Mouse (Mus musculus): ENCODE measurements around the gene Nif3l1.

The Nif3l1 gene

GRCm38 (mm10) chr1:58458867-58459266 is 13.9 kb downstream of the Nif3l1 start:
- no peak for DNase-seq

DNA sequence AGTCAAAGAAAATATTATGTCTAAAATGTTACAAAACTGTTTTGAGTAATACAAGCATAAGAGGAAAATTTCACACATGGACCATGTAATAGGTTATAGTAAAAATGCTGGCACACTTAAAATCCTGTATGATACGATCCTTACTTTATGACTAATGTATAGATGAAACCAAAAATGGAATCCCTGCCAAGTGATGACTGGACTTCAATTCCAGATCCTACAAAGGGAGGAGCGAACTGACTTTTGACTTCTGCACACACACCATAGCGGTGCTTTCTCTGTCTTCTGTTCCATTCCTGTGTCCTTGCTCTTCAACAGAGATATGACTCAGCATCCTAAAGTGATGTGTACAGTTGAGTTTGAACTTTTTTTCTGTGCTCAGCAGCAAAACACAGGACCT is 15.6 kb downstream of the Nif3l1 start:
- DNase-seq = no peak

DNA sequence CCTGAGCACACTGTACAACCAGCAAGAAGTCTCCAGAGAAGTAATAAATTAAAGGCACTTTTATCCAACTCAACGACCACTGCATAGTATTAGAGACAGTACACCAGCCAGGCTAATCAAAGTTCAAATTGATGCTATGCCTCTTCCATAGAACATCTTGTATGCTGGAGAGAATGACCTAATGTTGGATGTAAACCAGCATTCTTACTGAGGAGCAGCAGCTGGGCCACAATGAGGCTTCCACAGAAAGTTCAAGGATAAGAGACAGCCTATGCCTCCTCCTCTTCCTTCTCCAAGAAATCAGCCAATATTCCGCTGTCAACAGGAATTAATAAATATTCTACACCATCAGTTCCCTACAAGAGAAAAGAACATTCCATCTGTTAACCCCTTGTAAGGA is 19.0 kb downstream of the Nif3l1 start:
- no peak for DNase-seq

DNA sequence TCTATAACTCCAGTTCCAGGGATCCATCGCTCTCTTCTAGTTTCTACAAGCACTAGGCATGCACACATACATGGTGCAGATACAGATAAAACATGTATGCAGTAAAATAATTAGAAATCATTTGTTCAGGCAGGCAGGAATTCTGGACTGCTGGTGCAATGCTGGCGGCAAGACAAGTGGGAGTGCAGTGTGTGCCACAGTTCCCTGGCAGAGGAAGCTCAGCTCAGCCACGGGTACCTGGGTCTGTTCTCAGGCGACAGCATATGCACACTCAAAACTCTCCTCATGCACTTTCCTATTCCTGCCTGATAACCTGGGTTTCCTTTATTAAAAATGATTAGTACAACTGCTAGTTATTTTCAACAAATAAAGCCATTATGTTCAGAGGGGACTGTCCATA is 20.1 kb downstream of the Nif3l1 start:
- no peak for DNase-seq

DNA sequence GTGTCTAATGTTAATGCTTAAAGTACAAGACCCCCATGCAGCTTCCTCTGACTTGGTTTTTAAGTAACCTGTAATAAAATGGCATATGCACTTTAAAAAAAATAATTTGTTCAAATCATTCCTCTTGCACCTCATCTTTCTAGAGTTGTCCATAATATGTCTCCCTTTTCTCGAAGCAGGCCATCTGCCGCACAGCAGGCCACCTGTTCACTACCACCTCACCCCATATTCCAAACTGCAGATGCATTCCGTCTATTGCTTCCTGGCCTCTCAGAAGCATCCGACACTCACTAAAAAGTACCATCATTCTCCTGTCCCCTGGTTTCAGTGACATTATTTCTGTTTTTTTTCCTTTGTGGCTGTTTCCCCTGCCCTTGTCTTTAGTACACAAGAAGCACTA is 20.6 kb downstream of the Nif3l1 start:
- DNase-seq = no peak

DNA sequence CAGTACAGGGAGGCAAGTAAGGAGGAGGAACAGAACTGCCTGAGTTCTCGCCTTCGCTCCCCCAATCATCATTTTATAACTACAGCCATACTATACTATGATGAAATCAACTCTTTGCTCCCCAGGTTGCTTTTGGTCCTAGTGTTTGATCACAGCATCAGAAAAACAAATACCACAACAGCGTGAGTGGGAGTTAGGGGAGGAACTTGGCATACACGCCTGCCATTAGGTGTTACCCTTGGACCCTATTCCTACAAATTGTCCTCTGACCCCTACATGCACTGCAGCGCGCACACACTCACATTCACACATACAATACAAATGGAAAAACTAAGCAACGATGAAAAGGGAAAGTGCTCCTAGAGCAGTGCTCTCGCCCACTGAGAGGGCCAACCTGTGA is 30.7 kb downstream of the Nif3l1 start:
- DNase-seq = no peak

DNA sequence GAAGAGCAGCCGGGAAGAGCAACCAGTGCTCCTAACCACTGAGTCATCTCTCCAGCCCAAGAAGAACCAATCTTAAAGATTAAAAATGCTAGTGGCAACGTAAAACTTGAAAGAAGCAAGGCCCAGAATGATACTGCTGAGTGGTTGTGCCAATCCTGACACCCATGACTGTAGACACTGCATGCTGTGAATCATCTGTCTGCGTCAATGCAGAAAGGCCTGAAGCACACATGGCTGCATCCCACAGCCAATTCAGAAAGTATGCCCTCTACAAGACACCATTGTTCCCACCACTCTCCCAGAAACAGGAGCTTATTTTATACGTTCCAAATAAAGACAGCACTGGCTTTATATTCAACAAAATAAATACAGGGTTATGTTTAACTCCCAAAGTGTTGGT is 37.7 kb downstream of the Nif3l1 start:
- no peak for DNase-seq

DNA sequence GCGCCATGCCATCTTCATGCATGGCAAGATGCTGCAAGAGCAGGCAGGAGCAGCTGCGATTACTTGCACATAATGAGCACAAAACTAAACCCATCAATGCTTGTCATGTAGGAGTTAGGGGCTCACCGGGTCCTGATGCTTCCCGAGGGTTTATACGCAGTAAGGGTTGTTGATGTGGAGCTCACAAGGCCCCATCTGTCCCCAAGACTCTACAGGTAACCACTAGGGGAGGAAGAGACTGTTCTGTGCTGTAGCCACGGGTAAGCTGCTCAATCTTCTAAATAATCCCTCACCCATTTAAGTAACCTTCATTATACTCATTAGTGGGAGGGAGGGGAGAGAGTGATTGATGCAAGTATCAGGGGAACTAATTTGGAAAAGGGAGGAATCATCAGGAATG is 50.7 kb downstream of the Nif3l1 start:
- no peak for DNase-seq

DNA sequence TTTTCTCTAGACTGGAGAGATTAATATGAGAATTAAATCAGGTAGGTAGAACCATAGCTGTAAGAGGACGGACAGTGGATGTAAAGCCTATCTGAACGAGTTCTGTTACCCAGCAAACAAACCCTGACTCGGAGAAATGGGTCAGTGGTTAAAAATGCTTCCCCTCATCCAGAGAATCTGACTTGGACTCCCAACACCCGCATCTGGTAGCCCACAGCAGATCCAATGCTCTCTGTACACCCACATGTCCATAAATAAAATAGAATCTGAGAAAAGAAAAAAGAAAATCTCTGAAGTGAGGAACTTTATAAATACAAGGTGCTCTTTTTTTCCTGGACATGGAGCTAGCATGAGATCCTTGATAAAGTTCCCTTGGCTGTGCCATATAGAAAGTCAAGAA is 52.7 kb downstream of the Nif3l1 start:
- no peak for DNase-seq

DNA sequence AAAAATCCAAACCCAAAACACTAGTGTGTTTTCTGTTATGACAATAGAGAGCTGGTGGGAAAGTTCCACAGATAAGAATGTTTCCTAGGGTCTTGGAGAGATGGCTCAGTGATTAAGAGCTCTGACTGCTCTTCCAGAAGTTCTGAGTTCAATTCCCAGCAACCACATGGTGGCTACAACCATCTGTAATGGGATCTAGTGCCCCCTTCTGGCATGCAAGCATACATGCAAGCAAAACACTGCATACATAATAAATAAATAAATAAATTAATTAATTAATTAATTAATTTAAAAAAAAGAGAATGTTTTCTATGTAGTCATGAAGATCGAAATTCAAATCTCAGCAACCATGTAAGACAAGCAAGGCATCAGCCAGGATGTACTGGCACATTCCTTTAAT is 53.8 kb downstream of the Nif3l1 start:
- DNase-seq = no peak

DNA sequence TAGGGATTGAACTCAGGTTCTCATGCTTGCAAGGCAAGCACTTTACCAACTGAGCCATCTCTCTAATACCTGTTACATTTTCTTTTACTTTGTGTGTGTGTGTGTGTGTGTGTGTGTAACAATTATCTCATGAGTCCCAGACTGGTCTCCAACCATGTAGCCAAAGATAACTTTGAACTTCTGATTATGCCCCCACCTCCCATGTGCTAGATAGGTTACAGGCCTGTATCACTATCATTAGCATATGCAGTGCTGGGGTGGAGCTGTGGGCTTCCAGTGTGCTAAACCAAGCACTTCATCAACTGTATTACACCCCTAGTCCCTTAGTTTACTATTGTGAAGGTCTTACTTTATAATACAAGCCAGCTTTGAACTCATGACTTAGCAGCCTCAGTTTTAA is 58.2 kb downstream of the Nif3l1 start:
- no peak for DNase-seq

DNA sequence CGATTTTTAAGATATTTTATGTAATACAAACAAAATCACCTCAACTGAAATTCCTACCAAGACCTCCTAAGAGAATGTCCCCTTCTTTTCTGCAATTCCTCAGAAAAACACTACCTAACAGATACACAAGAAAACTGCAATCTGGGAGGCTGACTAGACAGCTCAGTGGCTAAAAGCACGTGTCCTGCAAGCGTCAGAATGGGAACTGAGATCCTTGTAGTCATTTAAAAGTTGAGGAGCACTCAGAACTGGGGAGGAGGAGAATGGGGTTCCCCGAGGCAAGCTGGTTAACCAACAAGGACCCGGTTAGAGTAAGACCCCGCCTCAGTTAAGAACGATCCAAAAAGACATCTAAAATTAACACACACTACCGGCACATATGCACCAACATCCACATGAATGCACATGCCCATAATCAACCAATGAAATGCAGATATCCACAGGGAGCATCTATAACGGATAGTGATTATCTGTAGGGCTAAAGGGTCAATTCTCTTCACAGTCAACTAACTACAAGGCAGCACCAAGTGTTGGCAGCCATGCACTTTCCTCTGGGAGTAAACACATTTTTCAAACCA is 58.9 kb downstream of the Nif3l1 start:
- DNase-seq = no peak

DNA sequence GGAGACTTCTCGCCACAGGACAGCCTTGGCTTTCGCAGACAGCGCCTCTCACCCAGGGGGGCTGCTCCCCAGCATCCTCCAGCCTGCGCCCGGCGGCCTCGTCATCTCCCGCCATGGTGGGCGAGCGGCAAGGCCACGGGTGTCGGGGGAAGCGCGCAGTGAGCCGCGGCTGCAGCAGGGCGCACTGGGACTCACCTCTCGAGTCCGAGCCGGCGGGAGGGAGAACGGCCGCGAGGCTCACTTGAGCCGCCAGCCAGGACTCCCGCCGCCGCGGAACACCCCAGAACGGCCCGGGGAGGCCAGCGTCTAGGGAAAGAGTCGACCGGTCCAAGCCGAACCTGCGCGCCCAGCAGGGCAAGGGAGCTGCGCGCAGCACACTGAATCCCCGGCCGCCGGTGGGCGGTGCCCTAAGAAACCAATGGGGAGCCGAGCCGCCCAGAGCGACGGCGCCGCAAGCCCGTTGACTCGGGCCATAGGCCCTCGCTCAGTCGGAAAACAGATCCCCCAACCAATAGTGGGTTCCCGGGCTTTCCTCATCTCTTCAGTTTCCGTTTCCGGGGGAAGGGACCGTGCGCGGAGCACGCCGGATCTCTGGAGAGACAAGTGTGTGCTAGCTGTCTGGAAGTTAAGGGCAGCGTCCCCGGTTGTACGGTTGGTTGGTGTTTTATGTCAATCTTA is 59.8 kb downstream of the Nif3l1 start, which contains the start of gene Orc2:
Gene Orc2 (minus strand): TSS at position 533 of the 678 bp plus-strand sequence.
- peak; percentile 89 for DNase-seq

GRCm38 (mm10) chr1:58507249-58507648 is 62.3 kb downstream of the Nif3l1 start:
- no peak for DNase-seq
